Mouse (Mus musculus) cerebellum, postnatal 10 days (tissue): ENCODE measurements around the gene Arntl.

Experiments
- DNase-seq, 2 experiments: peaks; one replicate each; pipeline ENCODE4 v3.0.0; 2021; ENCODE audit warnings: mixed read lengths in 2 of 2

Arntl gene

GRCm38 (mm10) chr7:113210441-113210840 is 3.2 kb downstream of the Arntl start:
- peak; percentile 79 to 84 for DNase-seq

GRCm38 (mm10) chr7:113214245-113215169 is 7.2 kb downstream of the Arntl start:
- DNase-seq: peak; percentile 55 to 61

- DNase-seq: no peak
These were observed 8.9 kb downstream of the Arntl start for GRCm38 (mm10) chr7:113216152-113216551.

GRCm38 (mm10) chr7:113219416-113219815 is 12.2 kb downstream of the Arntl start:
- no peak for DNase-seq

GRCm38 (mm10) chr7:113219864-113220263 is 12.6 kb downstream of the Arntl start:
- DNase-seq: peak; percentile 55 to 60

GRCm38 (mm10) chr7:113220691-113221238 is 13.5 kb downstream of the Arntl start:
- DNase-seq: peak in 1 of 2 experiments; percentile 46

GRCm38 (mm10) chr7:113222821-113223220 is 15.6 kb downstream of the Arntl start:
- no peak for DNase-seq

- DNase-seq: no peak
These were observed 17.4 kb downstream of the Arntl start for GRCm38 (mm10) chr7:113224620-113225019.

- no peak for DNase-seq
These were observed 21.2 kb downstream of the Arntl start for GRCm38 (mm10) chr7:113228498-113228897.

GRCm38 (mm10) chr7:113236135-113236534 is 28.9 kb downstream of the Arntl start:
- DNase-seq: no peak

- no peak for DNase-seq
These were observed 31.1 kb downstream of the Arntl start for GRCm38 (mm10) chr7:113238365-113238764.

- DNase-seq: no peak
These were observed 32.3 kb downstream of the Arntl start for GRCm38 (mm10) chr7:113239448-113240130.

GRCm38 (mm10) chr7:113240438-113240837 is 33.2 kb downstream of the Arntl start:
- no peak for DNase-seq

GRCm38 (mm10) chr7:113241901-113242661 is 34.8 kb downstream of the Arntl start:
- peak; percentile 82 to 85 for DNase-seq

- DNase-seq: peak; percentile 96 to 97
These were observed 35.4 kb downstream of the Arntl start for GRCm38 (mm10) chr7:113242688-113243087.

GRCm38 (mm10) chr7:113245144-113245543 is 37.9 kb downstream of the Arntl start:
- DNase-seq: no peak

GRCm38 (mm10) chr7:113246512-113246911 is 39.2 kb downstream of the Arntl start:
- DNase-seq: peak in 1 of 2 experiments; percentile 35

GRCm38 (mm10) chr7:113247167-113247566 is 39.9 kb downstream of the Arntl start:
- no peak for DNase-seq

- peak; percentile 92 to 94 for DNase-seq
These were observed 42.0 kb downstream of the Arntl start for GRCm38 (mm10) chr7:113249134-113249825.

GRCm38 (mm10) chr7:113250433-113250991 is 43.2 kb downstream of the Arntl start:
- DNase-seq: peak; percentile 75 to 81

- peak; percentile 83 to 84 for DNase-seq
These were observed 43.7 kb downstream of the Arntl start for GRCm38 (mm10) chr7:113251001-113251400.

- no peak for DNase-seq
These were observed 44.3 kb downstream of the Arntl start for GRCm38 (mm10) chr7:113251554-113251953.
